Mouse (Mus musculus) G1E (cell line): ENCODE results near the gene Gm1673.

Source experiments
- CTCF ChIP-seq: IDR thresholded peaks from 2 replicates; pipeline ENCODE4 v1.5.1; 2012; ENCODE audit warnings: low read depth, low read length, inconsistent platforms, mixed read lengths
- GATA1 ChIP-seq: IDR thresholded peaks from 2 replicates; pipeline ENCODE4 v1.6.1; 2012; ENCODE audit warnings: borderline replicate concordance, low read length, inconsistent platforms, mixed read lengths
- GATA2 ChIP-seq: IDR thresholded peaks from 2 replicates; pipeline ENCODE4 v1.6.1; 2012; ENCODE audit warnings: low read depth, low read length, inconsistent platforms, borderline replicate concordance
- POLR2AphosphoS5 ChIP-seq: IDR thresholded peaks from 2 replicates; pipeline ENCODE4 v1.6.1; 2012; ENCODE audit warnings: low read depth, low read length, inconsistent platforms; ENCODE audit not compliant: insufficient replicate concordance
- TAL1 ChIP-seq: conservative IDR thresholded peaks from 2 replicates; pipeline ENCODE4 v1.6.1; 2012; ENCODE audit warnings: low read depth, low read length, inconsistent platforms, mixed read lengths

DNA sequence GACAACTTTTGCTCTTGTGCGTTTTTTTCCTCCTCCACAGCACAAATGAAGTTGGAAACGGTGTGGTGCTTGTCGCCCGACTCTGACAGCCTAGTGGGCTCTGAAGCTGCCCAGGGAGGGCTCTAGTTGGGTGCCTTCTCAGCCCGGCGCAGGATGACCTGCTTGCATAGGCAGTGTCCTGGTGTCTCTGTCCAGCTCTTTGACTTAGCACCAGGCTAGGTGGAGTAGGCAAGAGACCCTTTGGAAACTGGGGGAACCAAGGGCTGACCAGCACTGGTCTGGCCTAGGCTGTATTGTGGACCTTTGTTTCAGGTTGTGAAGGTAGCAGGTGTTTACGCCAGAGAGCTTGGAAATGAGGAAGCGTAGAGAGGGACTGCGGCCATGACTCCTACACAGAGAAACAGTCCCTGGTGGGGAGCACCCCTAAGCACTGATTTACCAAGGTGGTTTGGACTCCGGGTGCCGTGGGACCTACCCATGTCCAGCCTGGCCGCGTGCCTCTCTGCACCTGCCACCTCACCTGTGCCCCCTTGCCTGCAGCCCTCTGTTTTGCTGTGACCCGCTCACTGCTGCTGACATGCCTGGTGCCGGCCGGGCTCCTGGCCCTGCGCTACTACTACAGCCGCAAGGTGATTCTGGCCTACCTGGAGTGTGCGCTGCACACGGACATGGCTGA lies 14.7 kb downstream of the Gm1673 start:
- TF ChIP-seq CTCF (no peak), GATA1 (no peak), POLR2AphosphoS5 (no peak), GATA2 (no peak), TAL1 (no peak)
